Mouse (Mus musculus): ENCODE results near the gene Runx2. TPM values are rescaled to one million over a fixed set of nuclear protein-coding genes. Genes with fewer than 3 reads are reported as not detected.

Gene Runx2
- polyA plus RNA-seq, 1 experiment = not detected

DNA sequence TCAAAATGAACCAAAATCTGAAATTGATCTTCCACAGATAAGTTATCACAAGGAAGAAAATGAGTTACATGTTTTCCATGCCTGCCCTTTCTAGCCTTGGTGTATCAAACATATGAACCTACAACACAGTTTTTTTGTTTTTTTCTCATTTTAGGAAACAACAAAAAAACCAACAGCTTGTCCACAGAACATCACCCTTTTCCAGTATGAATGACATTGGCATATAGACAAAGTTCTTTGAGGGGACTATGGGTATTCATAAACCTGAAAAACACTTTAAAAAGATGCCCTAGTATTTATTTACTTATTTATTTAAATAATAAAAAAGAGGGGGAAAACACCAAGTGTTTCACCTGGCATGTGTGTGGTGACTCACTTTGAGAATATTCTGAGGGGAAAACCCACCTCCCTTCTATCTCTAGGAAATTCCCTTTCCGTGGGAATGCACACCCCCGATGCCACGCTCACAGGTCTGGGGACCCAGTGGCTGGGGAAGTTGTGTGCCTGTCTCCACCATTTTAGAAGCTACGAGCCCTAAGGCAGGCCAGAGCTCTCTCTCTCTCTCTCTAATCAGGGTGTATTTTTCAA, 249.9 kb downstream of the Runx2 start:
- Histone ChIP-seq H3K4me3 (ENCODE audit: insufficient read depth, low read depth, low read length) (no peak overlapping the region), H3K4me1 (ENCODE audit: control insufficient read depth, insufficient read depth, insufficient read length, low read length) (no peaks in the 10 kb centered on the region), H3K27ac (replicated peaks; ENCODE audit: low read depth, low read length) (no peak overlapping the region)

DNA sequence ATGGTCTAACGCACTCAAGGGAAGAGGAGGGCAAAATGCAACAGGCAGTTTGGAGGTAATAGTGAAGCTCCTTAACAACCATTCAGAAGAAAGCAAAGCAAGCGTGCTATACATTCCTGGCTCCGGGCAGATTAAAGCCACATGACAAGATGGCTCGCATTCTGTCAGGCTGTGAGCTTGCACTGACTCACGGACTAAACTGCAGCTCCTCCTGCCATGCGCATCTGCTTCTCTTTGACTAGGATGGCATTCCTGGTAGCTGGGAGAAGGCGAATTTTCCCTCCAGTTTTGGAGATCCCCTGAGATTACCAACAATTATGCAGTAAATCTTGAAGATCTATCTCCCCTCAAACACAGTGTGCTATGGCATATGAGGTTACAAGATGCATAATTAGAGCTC, 254.6 kb downstream of the Runx2 start:
- no peaks in the 10 kb centered on the region for H3K4me1 ChIP-seq (ENCODE audit: control insufficient read depth, insufficient read depth, insufficient read length, low read length)
- H3K4me3 ChIP-seq (ENCODE audit: insufficient read depth, low read depth, low read length) = no peak overlapping the region
- H3K27ac ChIP-seq (replicated peaks; ENCODE audit: low read depth, low read length) = no peak overlapping the region

DNA sequence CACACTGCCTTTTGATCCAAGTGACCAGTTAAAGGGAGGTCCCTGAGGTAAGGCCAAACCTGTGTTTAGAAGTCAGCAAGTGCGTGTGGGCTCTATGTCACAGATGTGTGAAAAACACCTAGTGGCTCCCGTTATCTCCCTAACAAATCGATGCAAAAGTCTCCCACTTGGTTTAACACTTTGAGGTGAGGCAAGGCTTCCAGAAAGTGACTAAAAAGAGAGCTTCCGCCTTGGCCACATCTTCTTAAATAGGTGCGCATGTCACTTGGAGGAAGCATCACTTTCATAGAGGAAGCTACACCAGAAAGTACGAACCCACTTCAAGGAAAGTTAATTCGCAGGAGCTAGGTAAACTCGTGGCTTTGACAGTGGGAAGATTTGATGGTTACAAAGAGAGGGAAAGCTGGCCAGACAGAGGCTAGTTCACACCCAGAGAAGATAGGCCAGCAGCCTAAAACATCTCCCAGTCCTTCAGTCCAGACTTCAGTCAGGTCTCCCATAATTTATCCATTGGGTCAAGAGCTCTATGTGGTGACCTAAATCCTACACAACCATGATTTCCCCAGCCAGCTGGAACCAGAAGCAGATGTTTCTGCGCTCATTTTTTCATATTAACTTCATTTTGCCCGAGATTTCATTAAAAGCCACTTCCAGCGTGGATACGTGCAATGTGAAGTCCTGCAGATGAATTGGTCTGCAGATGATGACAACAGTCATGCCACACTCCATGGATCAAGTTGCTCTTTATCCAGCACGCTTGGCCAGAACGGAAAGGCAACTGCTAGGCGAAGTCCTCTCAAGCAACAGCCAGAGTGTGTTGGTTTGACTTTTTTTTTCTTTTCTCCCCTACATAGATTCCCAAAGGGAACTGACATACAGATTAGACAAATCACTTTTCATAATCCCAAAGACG, 257.1 kb downstream of the Runx2 start:
- no peaks in the 10 kb centered on the region for H3K4me1 ChIP-seq (ENCODE audit: control insufficient read depth, insufficient read depth, insufficient read length, low read length)
- H3K27ac ChIP-seq (replicated peaks; ENCODE audit: low read depth, low read length) = no peak overlapping the region
- H3K4me3 ChIP-seq (ENCODE audit: insufficient read depth, low read depth, low read length) = no peak overlapping the region

DNA sequence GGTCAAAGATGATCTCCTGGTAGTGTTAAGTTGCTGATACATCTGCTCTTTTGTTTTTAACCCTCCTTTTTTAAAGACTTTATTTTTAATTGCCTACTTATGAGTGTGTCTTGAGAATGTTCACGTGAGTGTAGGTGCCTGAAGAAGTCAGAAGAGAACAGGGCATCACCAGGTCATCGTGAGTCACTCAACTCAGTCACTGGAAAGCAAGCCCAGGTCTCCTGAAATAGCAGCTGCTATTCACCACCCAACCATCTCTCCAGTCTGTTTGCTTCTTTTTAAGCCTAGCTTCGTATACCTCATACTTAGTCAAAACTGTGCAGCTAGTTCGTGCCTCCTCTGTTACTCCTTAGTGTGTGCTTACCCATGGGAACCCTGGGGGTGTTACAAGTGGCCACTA, 259.7 kb downstream of the Runx2 start:
- H3K4me3 ChIP-seq (ENCODE audit: insufficient read depth, low read depth, low read length) = no peak overlapping the region
- H3K4me1 ChIP-seq (ENCODE audit: control insufficient read depth, insufficient read depth, insufficient read length, low read length) = no peaks in the 10 kb centered on the region
- no peak overlapping the region for H3K27ac ChIP-seq (replicated peaks; ENCODE audit: low read depth, low read length)

GRCm38 (mm10) chr17:44549551-44549950, 265.0 kb downstream of the Runx2 start:
- Histone ChIP-seq H3K4me1 (ENCODE audit: control insufficient read depth, insufficient read depth, insufficient read length, low read length) (no peaks in the 10 kb centered on the region), H3K4me3 (ENCODE audit: insufficient read depth, low read depth, low read length) (no peak overlapping the region), H3K27ac (replicated peaks; ENCODE audit: low read depth, low read length) (no peak overlapping the region)

DNA sequence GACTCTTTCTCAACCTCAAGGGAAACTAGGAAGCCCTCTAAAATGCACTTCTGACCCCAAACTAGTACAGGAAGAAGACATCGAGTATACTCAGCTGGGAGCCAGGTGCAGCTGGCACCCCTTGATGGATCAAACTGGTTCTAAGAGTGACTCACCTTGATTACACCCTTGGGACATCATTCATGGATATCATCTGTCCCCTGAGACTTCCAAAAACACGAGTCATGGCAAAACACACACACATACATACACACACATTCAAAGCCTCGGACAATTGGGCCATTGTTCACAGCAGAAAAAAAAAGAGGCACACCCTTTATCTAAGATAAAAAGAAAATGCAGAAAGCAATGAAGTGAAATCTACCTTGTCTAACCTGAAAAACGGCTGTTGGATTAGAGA, 266.7 kb downstream of the Runx2 start:
- Histone ChIP-seq H3K4me1 (ENCODE audit: control insufficient read depth, insufficient read depth, insufficient read length, low read length) (no peaks in the 10 kb centered on the region), H3K4me3 (ENCODE audit: insufficient read depth, low read depth, low read length) (no peak overlapping the region), H3K27ac (replicated peaks; ENCODE audit: low read depth, low read length) (no peak overlapping the region)

DNA sequence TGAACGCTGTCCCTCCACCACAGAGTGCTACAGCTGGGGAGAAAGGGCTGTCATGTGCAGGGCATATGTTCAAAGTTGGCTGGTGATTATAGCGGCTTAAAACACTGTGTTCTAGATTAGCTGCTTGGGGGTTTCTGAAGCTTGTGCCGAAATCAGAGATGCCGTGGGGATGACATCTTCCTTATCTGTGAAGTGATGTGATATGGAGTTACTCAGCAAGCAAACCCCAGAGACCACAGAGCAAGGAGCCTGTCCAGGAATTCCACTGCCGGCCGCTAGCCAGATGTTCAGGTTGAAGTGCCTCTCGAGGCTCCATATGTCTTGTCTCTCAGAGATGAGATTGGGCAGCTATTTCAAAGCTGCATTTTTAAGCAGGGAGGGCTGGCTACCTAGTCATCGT, 267.8 kb downstream of the Runx2 start:
- H3K4me1 ChIP-seq (ENCODE audit: control insufficient read depth, insufficient read depth, insufficient read length, low read length) = no peaks in the 10 kb centered on the region
- no peak overlapping the region for H3K4me3 ChIP-seq (ENCODE audit: insufficient read depth, low read depth, low read length)
- no peak overlapping the region for H3K27ac ChIP-seq (replicated peaks; ENCODE audit: low read depth, low read length)

GRCm38 (mm10) chr17:44545141-44545813, 269.3 kb downstream of the Runx2 start:
- Histone ChIP-seq H3K4me1 (ENCODE audit: control insufficient read depth, insufficient read depth, insufficient read length, low read length) (no peaks in the 10 kb centered on the region), H3K27ac (replicated peaks; ENCODE audit: low read depth, low read length) (no peak overlapping the region), H3K4me3 (ENCODE audit: insufficient read depth, low read depth, low read length) (no peak overlapping the region)

DNA sequence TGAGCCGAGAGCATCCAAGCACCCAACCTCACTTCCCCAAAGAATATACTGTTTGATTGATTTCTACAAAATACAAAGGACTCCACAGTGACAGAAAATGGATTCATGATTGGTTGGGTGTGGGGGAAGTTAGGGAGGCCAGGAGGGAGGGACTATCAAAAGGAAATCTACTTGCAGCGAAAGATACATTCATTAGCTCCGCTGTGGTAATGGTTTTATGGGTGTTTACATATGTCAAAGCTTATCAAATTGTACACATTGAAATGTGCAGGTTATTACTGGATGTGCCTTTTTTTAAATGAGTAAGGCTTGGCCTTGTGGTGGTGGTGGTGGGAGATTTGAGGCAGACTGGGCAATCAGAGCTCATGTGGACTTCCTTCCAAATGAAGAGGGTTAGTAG, 271.9 kb downstream of the Runx2 start:
- H3K4me1 ChIP-seq (ENCODE audit: control insufficient read depth, insufficient read depth, insufficient read length, low read length) = no peaks in the 10 kb centered on the region
- H3K27ac ChIP-seq (replicated peaks; ENCODE audit: low read depth, low read length) = no peak overlapping the region
- no peak overlapping the region for H3K4me3 ChIP-seq (ENCODE audit: insufficient read depth, low read depth, low read length)

DNA sequence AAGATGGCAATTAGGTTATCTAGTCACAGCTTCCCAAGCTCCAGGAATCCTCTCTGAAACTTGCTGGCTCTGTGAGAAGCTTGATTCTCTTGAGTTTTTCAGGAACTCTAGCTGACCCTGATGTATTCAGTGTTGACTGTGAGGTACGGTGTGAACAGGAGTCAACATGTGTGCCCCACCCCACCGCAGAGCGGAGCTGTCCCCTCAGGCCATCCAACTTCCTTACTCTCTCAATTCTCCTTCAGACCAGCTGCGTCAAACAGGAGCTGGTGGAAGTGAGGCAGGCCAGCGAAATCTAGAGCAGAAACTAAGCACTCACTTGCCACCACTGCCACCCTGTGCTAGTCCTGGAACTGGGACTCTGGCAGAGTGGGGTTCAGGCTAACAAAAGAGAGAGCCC, 273.9 kb downstream of the Runx2 start:
- Histone ChIP-seq H3K4me1 (ENCODE audit: control insufficient read depth, insufficient read depth, insufficient read length, low read length) (no peaks in the 10 kb centered on the region), H3K27ac (replicated peaks; ENCODE audit: low read depth, low read length) (no peak overlapping the region), H3K4me3 (ENCODE audit: insufficient read depth, low read depth, low read length) (no peak overlapping the region)

DNA sequence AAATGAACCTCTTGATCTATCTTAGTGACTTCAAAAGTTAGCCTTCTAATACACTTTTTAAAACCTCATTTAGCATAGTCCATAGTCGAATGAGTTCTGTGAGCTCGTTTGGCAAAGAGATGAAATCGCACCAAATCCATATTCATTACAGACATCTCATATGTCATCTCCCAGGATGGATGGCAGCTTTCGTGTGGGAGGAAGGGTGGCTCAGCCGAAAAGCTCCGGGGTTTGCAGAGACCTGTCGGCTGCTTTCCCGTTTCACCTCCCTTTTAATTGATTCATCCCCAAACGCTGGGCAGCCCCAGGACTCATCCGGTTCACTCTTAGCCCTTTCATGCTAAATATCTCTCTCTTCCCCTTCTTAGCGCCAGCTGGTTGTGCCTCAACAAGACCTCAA, 275.7 kb downstream of the Runx2 start:
- Histone ChIP-seq H3K4me1 (ENCODE audit: control insufficient read depth, insufficient read depth, insufficient read length, low read length) (no peaks in the 10 kb centered on the region), H3K4me3 (ENCODE audit: insufficient read depth, low read depth, low read length) (no peak overlapping the region), H3K27ac (replicated peaks; ENCODE audit: low read depth, low read length) (no peak overlapping the region)

DNA sequence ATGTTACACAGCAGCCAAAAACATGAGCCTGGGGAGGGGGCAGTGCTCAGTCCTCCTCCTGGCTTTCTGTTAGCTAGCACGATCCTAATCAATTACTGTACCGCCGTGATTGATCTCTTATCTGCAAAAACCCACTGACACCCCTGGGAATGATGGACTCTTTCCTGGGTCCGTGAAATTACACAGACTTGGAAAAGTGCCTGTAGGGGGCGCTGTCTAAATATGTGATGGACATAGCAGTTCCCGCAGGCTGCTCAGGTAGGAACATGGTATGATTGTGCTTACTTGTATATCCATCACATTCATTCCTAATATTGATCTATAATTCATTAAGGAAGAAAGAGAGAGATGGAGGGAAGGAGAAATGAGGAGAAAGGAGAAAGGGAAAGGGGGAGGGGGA, 284.6 kb downstream of the Runx2 start:
- no peak overlapping the region for H3K27ac ChIP-seq (replicated peaks; ENCODE audit: low read depth, low read length)
- H3K4me3 ChIP-seq (ENCODE audit: insufficient read depth, low read depth, low read length) = no peak overlapping the region
- H3K4me1 ChIP-seq (ENCODE audit: control insufficient read depth, insufficient read depth, insufficient read length, low read length) = no peaks in the 10 kb centered on the region

DNA sequence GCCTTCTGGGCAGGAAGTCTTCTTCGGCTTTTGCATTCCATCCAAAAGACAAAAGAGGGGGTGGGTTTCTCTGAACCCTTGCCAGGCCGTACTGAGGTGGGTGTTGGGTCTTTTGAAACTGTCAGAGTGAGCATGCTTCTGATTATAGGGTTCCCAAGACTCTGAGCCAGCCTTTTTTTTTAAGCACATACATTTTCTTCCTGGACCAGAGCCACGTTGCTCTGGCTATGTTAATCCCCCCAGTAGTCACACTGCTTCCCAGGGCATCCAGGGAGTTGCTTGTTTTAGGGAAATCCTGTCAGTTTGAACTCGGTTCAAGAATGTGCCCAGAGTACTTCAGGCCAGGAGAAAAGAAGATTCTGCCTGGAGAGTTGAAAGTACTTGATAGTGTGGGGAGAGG, 286.0 kb downstream of the Runx2 start:
- Histone ChIP-seq H3K4me3 (ENCODE audit: insufficient read depth, low read depth, low read length) (no peak overlapping the region), H3K27ac (replicated peaks; ENCODE audit: low read depth, low read length) (no peak overlapping the region), H3K4me1 (ENCODE audit: control insufficient read depth, insufficient read depth, insufficient read length, low read length) (no peaks in the 10 kb centered on the region; the same call in 1 of the 2 replicates)

DNA sequence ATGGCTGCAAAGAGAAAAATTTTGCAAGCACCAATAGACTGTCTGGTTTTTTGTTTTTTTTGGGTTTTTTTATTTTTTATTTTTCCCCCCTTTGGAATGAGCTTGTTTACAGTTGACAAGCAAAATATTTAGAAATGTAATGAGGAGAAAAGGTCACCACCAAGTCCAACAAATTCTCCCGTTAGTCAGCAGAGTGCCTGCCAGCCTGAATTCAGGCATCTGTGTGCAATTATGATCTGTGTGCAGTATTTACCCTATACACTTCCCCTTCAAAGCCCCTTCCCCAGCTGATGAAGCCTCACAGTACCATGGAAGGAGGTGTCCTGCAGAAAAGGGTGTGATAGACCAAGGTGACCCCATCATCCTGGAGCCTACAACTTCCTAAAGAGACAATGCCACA, 290.5 kb downstream of the Runx2 start:
- H3K27ac ChIP-seq (replicated peaks; ENCODE audit: low read depth, low read length) = no peak overlapping the region
- H3K4me3 ChIP-seq (ENCODE audit: insufficient read depth, low read depth, low read length) = no peak overlapping the region
- peaks cover 3% of the 10 kb centered on the region; the same call in 1 of the 2 replicates for H3K4me1 ChIP-seq (ENCODE audit: control insufficient read depth, insufficient read depth, insufficient read length, low read length)

DNA sequence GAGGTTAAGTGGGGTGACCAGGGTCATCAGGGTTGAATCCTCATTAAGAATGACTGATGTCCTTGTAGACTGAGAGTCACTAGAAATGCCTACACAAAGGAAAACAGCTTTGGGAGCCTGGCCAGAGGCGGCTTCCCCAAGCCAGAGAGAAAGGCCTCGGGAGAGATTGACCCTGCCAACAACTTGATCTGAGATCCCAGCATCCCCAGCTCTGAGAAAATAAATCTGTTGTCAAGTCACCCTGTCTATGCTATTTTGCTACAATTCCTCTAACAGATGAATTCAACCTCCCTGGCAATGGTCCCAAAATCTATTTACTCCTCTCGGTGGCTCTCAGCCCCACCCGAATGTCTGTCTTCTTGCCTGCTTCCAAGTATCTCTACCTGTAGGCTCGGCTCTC, 291.7 kb downstream of the Runx2 start:
- Histone ChIP-seq H3K4me3 (ENCODE audit: insufficient read depth, low read depth, low read length) (no peak overlapping the region), H3K4me1 (ENCODE audit: control insufficient read depth, insufficient read depth, insufficient read length, low read length) (peaks cover 3% of the 10 kb centered on the region; the same call in 1 of the 2 replicates), H3K27ac (replicated peaks; ENCODE audit: low read depth, low read length) (no peak overlapping the region)
